Mouse (Mus musculus) gonadal fat pad, adult 2 months (tissue): ENCODE data around the gene Lhfpl2. TPM values are rescaled to one million over a fixed set of nuclear protein-coding genes. Genes with fewer than 3 reads are reported as not detected.

ENCODE experiments used
- DNase-seq: peaks from one replicate; pipeline ENCODE4 v3.0.0-alpha.2; 2012; ENCODE audit warnings: low read depth
- polyA plus RNA-seq: library from polyadenylated mRNA; depleted of rRNA; stranded (reverse); fragments of >200 nt; gene quantifications from 2 replicates; pipeline ENCODE4 v1.2.3, GENCODE M21; 2012

Gene Lhfpl2
- polyA plus RNA-seq, 1 experiment = 77.0 TPM

DNA sequence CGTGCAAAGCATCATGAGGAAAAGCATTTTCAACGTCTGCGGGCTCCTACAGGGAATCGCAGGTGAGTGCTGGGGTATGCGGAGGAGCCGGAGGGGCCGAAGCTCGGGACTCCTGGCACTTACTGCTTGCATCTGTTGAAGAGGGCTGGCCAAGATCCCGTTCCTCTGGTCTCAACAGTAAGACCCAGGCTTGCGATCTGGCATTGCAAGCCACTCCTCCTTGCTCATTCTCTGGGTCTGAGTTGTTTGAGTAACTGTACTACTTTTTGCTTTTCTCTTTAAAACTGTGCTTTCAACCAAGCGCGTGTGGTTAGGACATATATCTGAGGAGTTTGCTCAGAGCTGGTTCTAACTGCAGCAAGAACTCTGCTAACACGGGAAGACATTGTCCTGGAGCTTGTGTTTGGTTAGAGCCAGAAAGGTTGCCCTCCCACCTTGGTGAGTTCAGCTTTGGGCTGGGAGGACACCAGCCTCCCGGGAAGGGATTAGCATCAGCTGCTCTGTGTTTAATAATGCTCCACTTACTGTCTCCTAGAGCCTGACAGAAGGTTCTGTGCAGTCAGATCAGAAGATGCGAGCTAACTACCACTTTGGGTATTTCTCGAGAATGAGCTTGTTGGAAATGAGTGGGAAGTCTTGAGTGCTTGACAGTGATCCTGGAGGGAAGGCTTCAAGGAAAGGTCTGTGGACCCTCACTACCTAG is 117.1 kb downstream of the Lhfpl2 start:
- no peak for DNase-seq

GRCm38 (mm10) chr13:94175379-94176050 is 117.9 kb downstream of the Lhfpl2 start:
- no peak for DNase-seq

DNA sequence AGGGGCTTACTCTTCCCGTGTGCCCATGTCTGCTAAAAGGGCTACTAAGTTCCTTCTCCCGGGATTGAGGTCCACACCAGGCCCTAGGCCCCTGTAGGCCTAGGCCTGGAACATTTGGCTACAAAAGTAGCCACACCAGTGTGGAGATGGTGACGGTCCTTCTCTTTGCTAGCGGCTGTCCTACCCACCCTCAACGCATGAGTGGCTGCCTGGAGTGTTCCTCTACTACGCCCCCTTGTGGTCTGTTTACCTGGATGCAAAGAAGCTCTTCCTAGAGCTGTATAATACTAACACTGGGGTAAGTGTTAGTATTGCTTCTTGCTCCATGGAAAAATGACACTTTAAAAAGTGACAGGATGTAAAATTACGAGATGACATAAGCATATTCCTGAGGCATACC is 119.6 kb downstream of the Lhfpl2 start:
- DNase-seq = no peak

GRCm38 (mm10) chr13:94178401-94179040 is 120.9 kb downstream of the Lhfpl2 start:
- peak; percentile 30 for DNase-seq

DNA sequence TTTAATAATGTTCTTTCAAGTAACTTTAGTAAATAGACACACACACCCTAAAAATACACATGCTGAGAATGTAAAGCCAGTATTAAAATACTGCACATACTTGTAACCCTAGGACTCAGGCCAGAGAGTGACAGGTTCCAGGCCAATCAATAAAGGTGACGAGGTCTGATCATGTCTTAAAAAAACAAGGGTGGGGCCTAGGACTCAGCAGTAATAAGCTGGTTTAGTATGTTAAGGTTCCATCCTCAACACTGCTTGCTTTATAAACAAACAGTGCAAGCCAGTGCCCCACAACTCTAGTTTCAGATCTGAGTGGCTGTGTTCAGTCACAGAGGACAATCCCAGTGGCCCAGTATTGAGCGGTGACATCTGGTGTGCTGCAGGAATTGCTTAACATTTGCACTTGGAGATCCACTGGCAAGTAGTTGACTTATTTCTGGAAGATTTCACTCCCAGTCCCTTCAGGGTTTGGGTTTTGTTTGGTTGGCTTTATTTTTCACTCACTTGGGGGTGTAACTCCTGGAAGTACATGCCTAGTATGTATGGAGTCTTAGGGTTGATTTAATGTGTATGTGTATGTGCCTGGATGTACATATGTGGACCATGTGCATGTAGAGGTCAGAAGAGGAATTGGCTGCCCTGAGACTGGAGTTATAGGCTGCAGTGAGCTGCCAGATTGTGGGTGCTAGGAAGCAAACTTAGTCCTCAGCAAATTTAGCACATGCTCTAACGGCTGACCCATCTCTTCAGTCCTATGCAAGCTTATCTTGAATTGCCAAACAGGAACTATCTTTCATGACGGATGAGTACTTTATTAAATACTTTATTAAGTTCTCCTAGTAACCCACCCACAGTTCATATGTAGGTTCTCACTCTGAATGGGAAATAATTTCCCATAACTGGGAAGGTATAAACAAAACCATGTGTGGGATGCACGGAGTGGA is 123.2 kb downstream of the Lhfpl2 start:
- DNase-seq = no peak

GRCm38 (mm10) chr13:94182026-94182425 is 124.4 kb downstream of the Lhfpl2 start:
- DNase-seq = no peak

DNA sequence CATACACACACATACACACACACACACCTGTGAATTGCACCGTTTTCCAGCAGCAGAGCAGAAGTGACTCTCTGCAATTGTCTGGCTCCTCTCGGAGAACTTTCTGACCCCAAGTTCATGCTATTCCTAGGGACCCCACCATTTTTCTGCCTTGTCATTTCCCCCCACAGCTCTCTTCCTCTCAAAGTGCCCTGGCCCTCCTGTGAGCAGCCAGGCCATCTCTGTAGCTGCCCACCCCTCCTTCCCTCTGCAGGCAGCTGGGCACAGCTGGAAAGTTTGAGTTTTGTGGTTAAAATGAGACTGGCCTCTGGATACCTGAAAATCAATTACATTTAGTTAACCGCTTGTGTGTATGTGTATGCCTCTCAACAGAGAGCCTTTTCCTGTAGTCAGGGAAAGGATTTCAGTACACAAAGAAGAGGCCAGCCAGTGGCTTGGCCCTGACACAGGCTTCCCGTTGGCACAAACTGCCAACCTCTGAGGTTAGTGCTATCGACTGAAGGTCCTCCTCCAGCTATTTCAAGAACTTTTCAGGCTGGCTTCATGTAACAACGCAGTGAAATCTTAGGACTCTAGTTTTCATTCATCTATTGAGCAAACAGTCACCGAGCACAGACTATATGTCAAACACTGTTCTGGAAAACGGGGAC is 125.9 kb downstream of the Lhfpl2 start:
- no peak for DNase-seq

- no peak for DNase-seq
Measured at GRCm38 (mm10) chr13:94184726-94185456, 127.3 kb downstream of the Lhfpl2 start.

GRCm38 (mm10) chr13:94185631-94186030 is 128.0 kb downstream of the Lhfpl2 start:
- DNase-seq = no peak

GRCm38 (mm10) chr13:94188200-94189086 is 130.8 kb downstream of the Lhfpl2 start:
- no peak for DNase-seq

DNA sequence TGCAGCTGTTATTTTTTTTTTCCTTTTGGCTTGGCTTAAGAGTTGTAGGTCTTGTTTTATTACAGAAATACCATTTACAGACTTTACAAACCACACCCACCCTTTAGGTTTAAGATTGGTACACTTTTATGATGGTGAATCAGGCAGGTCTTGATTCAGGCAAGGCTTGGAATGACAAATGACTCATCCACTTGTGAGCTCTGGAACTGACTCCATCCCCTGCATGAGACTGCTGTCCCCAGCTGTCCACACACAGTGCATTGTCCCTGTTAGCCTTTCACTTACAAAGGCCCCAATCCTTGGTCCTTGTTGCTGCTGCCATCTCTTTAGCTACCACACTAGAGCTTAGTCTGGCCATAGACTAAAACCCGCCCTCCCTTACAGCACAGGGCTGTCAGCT is 132.8 kb downstream of the Lhfpl2 start:
- DNase-seq = no peak

DNA sequence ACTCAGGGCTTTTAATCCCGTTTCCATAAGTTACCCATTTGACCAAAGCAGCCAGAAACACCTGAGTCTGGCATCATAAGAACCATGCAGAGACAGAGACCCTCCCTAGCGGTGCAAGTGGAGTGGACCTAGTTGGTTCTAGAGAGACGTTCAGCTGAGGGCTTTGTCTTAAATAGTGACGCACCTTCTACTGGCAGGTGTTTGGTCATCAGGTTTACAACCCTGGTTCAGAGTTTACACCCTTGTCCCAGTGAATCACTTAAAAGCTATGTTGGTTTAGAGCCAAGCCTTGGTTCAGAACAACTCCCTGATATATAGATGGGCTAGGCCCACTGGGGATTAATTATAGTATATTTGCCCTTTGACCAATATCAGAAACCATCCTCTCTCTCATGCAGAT is 135.6 kb downstream of the Lhfpl2 start:
- no peak for DNase-seq

DNA sequence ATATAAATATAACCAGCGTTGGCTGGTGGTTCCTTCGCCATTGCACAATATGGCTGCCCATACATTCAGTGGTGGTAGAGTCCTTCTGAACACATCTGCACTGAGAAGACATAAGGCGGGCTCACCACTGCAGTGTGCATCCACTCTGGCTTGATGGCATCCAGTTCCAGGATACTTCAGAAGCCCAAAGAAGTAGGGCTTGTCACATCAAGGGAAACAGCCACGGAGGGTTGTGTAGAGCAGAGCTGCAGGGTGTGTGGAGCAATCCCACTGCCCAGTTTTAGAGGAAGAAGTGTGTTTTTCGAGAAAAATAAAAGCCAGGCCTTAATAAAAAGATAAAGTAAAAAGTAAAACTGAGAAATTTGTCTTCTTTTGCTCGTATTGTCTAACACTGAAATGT is 141.0 kb downstream of the Lhfpl2 start:
- no peak for DNase-seq

DNA sequence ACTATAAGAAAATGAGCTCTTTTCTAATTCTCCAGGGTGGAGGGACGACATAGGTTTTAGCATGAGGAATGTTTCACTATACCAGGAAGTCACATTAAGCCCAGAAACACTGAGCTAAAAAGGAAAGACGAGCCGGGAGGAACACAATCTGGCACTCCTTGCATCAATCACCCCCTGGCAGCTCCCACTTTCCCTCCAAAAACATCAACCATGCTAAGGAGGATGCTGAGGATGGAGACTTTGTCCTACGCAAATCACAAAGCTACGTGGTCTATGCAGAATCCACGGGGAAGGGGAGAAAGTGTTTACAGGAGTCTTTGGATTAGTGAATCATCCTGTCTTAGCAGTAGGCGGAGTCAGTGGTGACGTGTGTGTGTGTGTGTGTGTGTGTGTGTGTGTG is 142.2 kb downstream of the Lhfpl2 start:
- no peak for DNase-seq

GRCm38 (mm10) chr13:94205234-94205633 is 147.6 kb downstream of the Lhfpl2 start:
- DNase-seq = no peak

DNA sequence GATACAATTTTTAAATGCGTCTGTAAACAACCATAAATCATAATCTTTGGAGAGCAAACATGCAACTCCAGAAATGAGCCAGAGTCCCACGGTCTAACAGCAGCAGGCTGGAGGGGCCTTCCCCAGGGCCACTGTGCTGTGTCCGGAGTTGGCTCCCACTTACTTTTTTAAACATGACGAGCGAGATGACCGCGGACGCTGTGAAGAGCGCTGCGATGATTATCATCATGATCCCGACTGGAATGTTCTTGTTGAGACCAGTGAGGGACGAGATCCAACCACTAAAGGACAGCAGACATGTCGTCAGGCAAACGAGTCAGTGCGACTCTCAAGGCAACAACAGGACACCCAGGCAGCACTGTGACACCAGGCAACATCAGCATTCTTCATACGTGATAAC is 150.4 kb downstream of the Lhfpl2 start:
- DNase-seq = no peak

DNA sequence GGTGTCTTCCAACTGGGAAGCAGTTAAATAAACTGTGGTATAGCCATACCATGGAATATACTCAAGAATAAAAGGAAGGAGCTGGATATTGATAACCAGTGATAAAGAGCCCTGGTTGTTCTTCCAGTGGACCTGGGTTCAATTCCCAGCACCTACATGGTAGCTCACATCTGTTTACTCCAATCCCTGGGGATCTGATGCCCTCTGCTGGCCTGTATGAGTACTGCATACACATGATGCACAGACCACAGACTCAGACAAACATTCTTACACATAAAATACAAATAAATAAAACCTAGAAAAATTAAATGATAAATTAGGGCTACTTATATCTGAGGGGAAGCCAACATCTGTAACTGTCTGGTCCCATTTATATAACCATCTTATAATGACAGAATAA is 151.3 kb downstream of the Lhfpl2 start:
- no peak for DNase-seq

- no peak for DNase-seq
Measured at GRCm38 (mm10) chr13:94211236-94212119, 153.9 kb downstream of the Lhfpl2 start.

GRCm38 (mm10) chr13:94212179-94212578 is 154.6 kb downstream of the Lhfpl2 start:
- no peak for DNase-seq
